Mouse (Mus musculus) MEL (cell line): ENCODE data around the gene Acvr1b. TPM values are rescaled to one million over a fixed set of nuclear protein-coding genes. Genes with fewer than 3 reads are reported as not detected.

Experiments used
- DNase-seq: peaks from one replicate; pipeline ENCODE4 v3.0.0; 2011; ENCODE audit warnings: low read depth, low spot score
- H3K27ac ChIP-seq: 2 replicates; pipeline ENCODE4 v1.5.1; 2012; ENCODE audit warnings: low read depth, mild to moderate bottlenecking, control low read depth, low read length, moderate library complexity; ENCODE audit not compliant: control insufficient read depth
- H3K27me3 ChIP-seq, 2 experiments: fragments of 150-350 bp in 1 of 2; sonication (generic) in 1 of 2; 2 replicates each; pipeline ENCODE4 v1.6.1; 2012; ENCODE audit warnings: low read length in 2 of 2, mild to moderate bottlenecking in 2 of 2, improper control_type of control experiment in 1 of 2, moderate library complexity in 1 of 2; ENCODE audit not compliant: insufficient read depth in 2 of 2, control insufficient read depth in 1 of 2
- H3K36me3 ChIP-seq, 2 experiments: 2 replicates each; pipeline ENCODE4 v1.6.1; 2012 to 2014; ENCODE audit warnings: low read length in 2 of 2, improper control_type of control experiment in 1 of 2, inconsistent platforms in 1 of 2, mild to moderate bottlenecking in 1 of 2; ENCODE audit not compliant: insufficient read depth in 2 of 2, control insufficient read depth in 1 of 2
- H3K4me1 ChIP-seq, 2 experiments: fragments of 150-350 bp in 1 of 2; sonication (generic) in 1 of 2; 2 replicates each; pipeline ENCODE4 v1.6.1; 2012; ENCODE audit warnings: low read length in 2 of 2, improper control_type of control experiment in 1 of 2, mild to moderate bottlenecking in 1 of 2; ENCODE audit not compliant: insufficient read depth in 2 of 2, control insufficient read depth in 1 of 2
- H3K4me3 ChIP-seq, 2 experiments: fragments of 150-350 bp in 1 of 2; sonication (generic) in 1 of 2; 2 replicates each; pipeline ENCODE4 v1.5.1; 2012; ENCODE audit warnings: low read depth in 2 of 2, low read length in 2 of 2, mild to moderate bottlenecking in 2 of 2, moderate library complexity in 2 of 2, control low read depth in 1 of 2, improper control_type of control experiment in 1 of 2; ENCODE audit not compliant: control insufficient read depth in 1 of 2, insufficient read depth in 1 of 2
- H3K79me2 ChIP-seq: 2 replicates; pipeline ENCODE4 v1.6.1; 2012; ENCODE audit warnings: mild to moderate bottlenecking, low read length, moderate library complexity; ENCODE audit not compliant: control insufficient read depth, poor library complexity, insufficient read depth
- H3K9ac ChIP-seq: 2 replicates; pipeline ENCODE4 v1.6.1; 2012; ENCODE audit warnings: low read depth, mild to moderate bottlenecking, control low read depth, low read length, moderate library complexity; ENCODE audit not compliant: control insufficient read depth, poor library complexity, severe bottlenecking
- H3K9me3 ChIP-seq: fragments of 150-350 bp; sonication (generic); replicated peaks from 2 replicates; pipeline ENCODE4 v1.6.1; 2012; ENCODE audit warnings: mild to moderate bottlenecking, low read length, improper control_type of control experiment, moderate library complexity; ENCODE audit not compliant: insufficient read depth
- CHD2 ChIP-seq: IDR thresholded peaks from 2 replicates; pipeline ENCODE4 v1.6.1; 2011; ENCODE audit warnings: low read length, improper control_type of control experiment
- CTCF ChIP-seq, 3 experiments: IDR thresholded peaks in 2 of 3; conservative IDR thresholded peaks in 1 of 3; 2 replicates each; pipeline ENCODE4 v1.5.1; 2011 to 2012; ENCODE audit warnings: low read length in 3 of 3, low read depth in 2 of 3, mild to moderate bottlenecking in 2 of 3, improper control_type of control experiment in 1 of 3, inconsistent platforms in 1 of 3, mixed read lengths in 1 of 3, moderate library complexity in 1 of 3; ENCODE audit not compliant: control insufficient read depth in 1 of 3, insufficient read depth in 1 of 3, poor library complexity in 1 of 3, severe bottlenecking in 1 of 3
- ETS1 ChIP-seq: IDR thresholded peaks from 2 replicates; pipeline ENCODE4 v1.6.1; 2012; ENCODE audit warnings: low read depth, mild to moderate bottlenecking, inconsistent platforms, low read length, improper control_type of control experiment, moderate library complexity
- KAT2A ChIP-seq: conservative IDR thresholded peaks from 2 replicates; pipeline ENCODE4 v1.6.1; 2012; ENCODE audit warnings: low read depth, low read length, improper control_type of control experiment, inconsistent platforms
- MAFK ChIP-seq: IDR thresholded peaks from 2 replicates; pipeline ENCODE4 v1.6.1; 2011; ENCODE audit warnings: low read depth, mild to moderate bottlenecking, low read length, improper control_type of control experiment, borderline replicate concordance
- MAZ ChIP-seq: IDR thresholded peaks from 2 replicates; pipeline ENCODE4 v1.6.1; 2012; ENCODE audit warnings: low read depth, mild to moderate bottlenecking, inconsistent platforms, low read length, improper control_type of control experiment
- MYB ChIP-seq: IDR thresholded peaks from 2 replicates; pipeline ENCODE4 v1.6.1; 2011; ENCODE audit warnings: mild to moderate bottlenecking, low read depth, low read length, improper control_type of control experiment
- MYC ChIP-seq: IDR thresholded peaks from 2 replicates; pipeline ENCODE4 v1.6.1; 2011; ENCODE audit warnings: low read depth, mild to moderate bottlenecking, low read length, improper control_type of control experiment, moderate library complexity
- POLR2AphosphoS2 ChIP-seq: IDR thresholded peaks from 2 replicates; pipeline ENCODE4 v1.6.1; 2011; ENCODE audit warnings: low read length, improper control_type of control experiment
- USF2 ChIP-seq, 2 experiments: IDR thresholded peaks; 2 replicates each; pipeline ENCODE4 v1.6.1; 2011 to 2012; ENCODE audit warnings: improper control_type of control experiment in 2 of 2, low read length in 2 of 2, borderline replicate concordance in 1 of 2, inconsistent platforms in 1 of 2, low read depth in 1 of 2, mild to moderate bottlenecking in 1 of 2; ENCODE audit not compliant: insufficient read depth in 1 of 2
- ZKSCAN1 ChIP-seq: IDR thresholded peaks from 2 replicates; pipeline ENCODE4 v1.6.1; 2012; ENCODE audit warnings: low read depth, mild to moderate bottlenecking, inconsistent platforms, low read length, improper control_type of control experiment, moderate library complexity
- ZMIZ1 ChIP-seq: IDR thresholded peaks from 2 replicates; pipeline ENCODE4 v1.6.1; 2012; ENCODE audit warnings: low read depth, mild to moderate bottlenecking, inconsistent platforms, low read length, improper control_type of control experiment, moderate library complexity
- polyA plus RNA-seq, 2 experiments: library from polyadenylated mRNA; stranded (reverse) in 1 of 2; unstranded in 1 of 2; fragments of >175 nt in 1 of 2; fragments of >200 nt in 1 of 2; gene quantifications; 2 replicates each; pipeline versions ENCODE4 v1.2.1 to v1.2.4; 2012; ENCODE audit warnings: low replicate concordance in 2 of 2, low read depth in 1 of 2; ENCODE audit not compliant: insufficient read length in 2 of 2, insufficient read depth in 1 of 2, missing spikeins in 1 of 2
- total RNA-seq: library from RNA; depleted of rRNA; stranded (reverse); fragments of 300-350 nt; gene quantifications from 2 replicates; pipeline ENCODE4 v1.2.3, GENCODE M21; 2012

Acvr1b gene
- total and polyA plus RNA-seq, 3 experiments: 10.4 to 13.2 TPM; not detected in 1

DNA sequence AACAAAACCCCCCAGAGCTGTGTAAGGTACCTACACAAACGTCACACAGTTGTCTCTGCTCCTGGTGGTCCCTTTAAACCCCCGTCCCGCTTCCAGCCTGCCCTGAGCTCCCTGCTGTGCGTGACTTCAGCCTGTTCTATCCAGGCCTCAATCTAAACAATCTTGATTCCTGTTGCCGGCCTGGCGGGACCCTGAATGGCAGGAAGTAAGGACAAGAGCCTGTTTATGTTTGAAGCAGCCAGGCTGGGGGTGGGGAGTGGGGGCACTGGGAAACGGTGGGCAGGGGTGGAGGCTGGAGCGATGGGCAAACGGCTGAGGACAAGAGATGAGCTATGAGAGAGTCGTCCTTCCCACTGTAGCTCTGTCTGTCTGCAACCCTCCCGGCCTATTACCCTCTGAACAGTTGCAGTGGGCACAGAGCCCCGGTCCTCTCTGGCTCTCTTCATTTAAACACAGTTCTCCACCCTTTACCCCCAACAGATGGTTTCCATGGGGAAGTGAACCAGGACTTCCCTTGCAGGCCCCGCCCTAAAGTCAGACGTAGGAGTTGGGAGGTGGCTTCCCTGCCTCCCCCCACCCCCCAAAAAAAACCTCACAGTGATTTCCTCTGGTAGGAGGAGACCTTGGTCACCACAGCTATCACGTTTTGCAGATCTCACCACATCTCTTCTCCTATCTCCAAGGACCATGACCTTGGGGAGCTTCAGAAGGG, 39.7 kb upstream of the Acvr1b start:
- no peak overlapping the region for H3K9ac ChIP-seq
- H3K27ac ChIP-seq: no peak overlapping the region
- H3K4me3 ChIP-seq: no peak overlapping the region
- H3K27me3 ChIP-seq: peaks cover 4 to 7% of the 10 kb centered on the region in 2 experiments; a peak in 2 of 4 replicates
- no peaks in the 10 kb centered on the region for H3K79me2 ChIP-seq
- no peak for TF ChIP-seq ETS1
- TF ChIP-seq MAZ: no peak
- no peak for TF ChIP-seq USF2 (IDR thresholded peaks at IDR 0.05; ENCODE audit: borderline replicate concordance in 1 of 2, insufficient read depth in 1 of 2, low read depth in 1 of 2, low read length in 2 of 2)
- no peak for DNase-seq
- peaks cover 5 to 18% of the 10 kb centered on the region in 2 experiments for H3K4me1 ChIP-seq
- H3K9me3 ChIP-seq: no peaks in the 10 kb centered on the region
- peaks cover 0 to 13% of the 10 kb centered on the region in 2 experiments; a peak in 2 of 4 replicates for H3K36me3 ChIP-seq

DNA sequence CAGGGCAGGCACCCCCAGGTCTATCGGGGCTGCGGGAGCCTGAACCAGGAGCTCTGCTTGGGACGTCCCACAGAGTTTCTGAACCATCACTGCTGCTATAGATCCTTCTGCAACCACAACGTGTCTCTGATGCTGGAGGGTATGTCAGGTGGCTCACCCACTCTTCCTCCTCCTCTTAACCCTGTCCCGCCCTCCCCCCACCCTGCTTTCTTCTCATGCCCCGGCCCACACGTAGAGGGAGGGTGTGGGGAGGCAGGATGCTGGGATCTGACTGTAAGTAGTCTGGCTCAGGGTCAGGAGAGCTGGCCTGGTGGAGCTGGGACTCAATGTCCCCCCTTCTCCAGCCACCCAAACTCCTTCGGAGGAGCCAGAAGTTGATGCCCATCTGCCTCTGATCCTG, 38.5 kb upstream of the Acvr1b start:
- H3K27me3 ChIP-seq: peaks cover 2 to 7% of the 10 kb centered on the region in 2 experiments; a peak in 2 of 4 replicates
- peaks cover 9 to 29% of the 10 kb centered on the region in 2 experiments for H3K4me1 ChIP-seq
- no peaks in the 10 kb centered on the region for H3K9me3 ChIP-seq
- peaks cover 0 to 22% of the 10 kb centered on the region in 2 experiments; a peak in 2 of 4 replicates for H3K36me3 ChIP-seq
- no peaks in the 10 kb centered on the region for H3K79me2 ChIP-seq
- DNase-seq: no peak
- H3K4me3 ChIP-seq: no peak overlapping the region
- TF ChIP-seq CTCF (IDR thresholded peaks at IDR 0.05 in 2 of 3, conservative IDR thresholded peaks at IDR 0.05 in 1 of 3; ENCODE audit: control insufficient read depth in 1 of 3, insufficient read depth in 1 of 3, low read depth in 2 of 3, low read length in 3 of 3, poor library complexity in 1 of 3, severe bottlenecking in 1 of 3) (no peak), KAT2A (no peak), MYC (no peak), POLR2AphosphoS2 (no peak), ZMIZ1 (no peak), MYB (no peak), MAFK (no peak), ZKSCAN1 (no peak), CHD2 (no peak)
- H3K9ac ChIP-seq: no peak overlapping the region
- H3K27ac ChIP-seq: no peak overlapping the region

DNA sequence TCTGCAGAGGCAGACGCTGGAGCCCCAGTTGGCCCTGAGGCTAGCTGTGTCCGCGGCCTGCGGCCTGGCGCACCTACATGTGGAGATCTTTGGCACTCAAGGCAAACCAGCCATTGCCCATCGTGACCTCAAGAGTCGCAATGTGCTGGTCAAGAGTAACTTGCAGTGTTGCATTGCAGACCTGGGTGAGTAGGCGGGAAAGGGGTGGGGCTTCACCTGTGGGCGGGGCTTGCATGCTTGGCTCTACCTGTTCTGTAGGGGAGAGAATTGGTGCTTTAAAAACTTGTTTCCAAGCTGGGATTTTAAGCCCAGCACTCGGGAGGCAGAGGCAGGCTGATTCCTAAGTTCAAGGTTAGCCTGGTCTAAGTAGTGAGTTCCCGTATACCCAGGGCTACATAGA, 36.4 kb upstream of the Acvr1b start:
- Histone ChIP-seq H3K9ac (no peak overlapping the region), H3K4me3 (no peak overlapping the region), H3K27me3 (peaks cover 0 to 2% of the 10 kb centered on the region in 2 experiments; a peak in 2 of 4 replicates), H3K27ac (no peak overlapping the region), H3K79me2 (no peaks in the 10 kb centered on the region), H3K36me3 (peaks cover 0 to 31% of the 10 kb centered on the region in 2 experiments; a peak in 2 of 4 replicates), H3K9me3 (no peaks in the 10 kb centered on the region), H3K4me1 (peaks cover 17 to 38% of the 10 kb centered on the region in 2 experiments)
- DNase-seq: no peak
- TF ChIP-seq MAFK: no peak
